Mouse (Mus musculus) C2C12 (cell line): ENCODE measurements at regions not wholly inside any gene's neighbourhood (a gene's known extent, or its start where the extent isn't known, plus 50 kb on each side); places are given as distances from the start of the nearest gene placed in this dataset.

ENCODE experiments used
- CEBPB ChIP-seq: IDR thresholded peaks from one replicate; pipeline ENCODE4 v1.6.1; 2011; ENCODE audit warnings: low read depth, mild to moderate bottlenecking, control low read depth, moderate library complexity
- CTCF ChIP-seq: IDR thresholded peaks from one replicate; pipeline ENCODE4 v1.5.1; 2011; ENCODE audit not compliant: control insufficient read depth, insufficient read depth, insufficient read length
- MAX ChIP-seq: IDR thresholded peaks from one replicate; pipeline ENCODE4 v1.6.1; 2011; ENCODE audit warnings: mild to moderate bottlenecking, control low read depth
- MYOD1 ChIP-seq: IDR thresholded peaks from one replicate; pipeline ENCODE4 v1.6.1; 2011; ENCODE audit warnings: low read depth; ENCODE audit not compliant: control insufficient read depth, insufficient read length
- MYOG ChIP-seq: IDR thresholded peaks from one replicate; pipeline ENCODE4 v1.6.1; 2011; ENCODE audit not compliant: control insufficient read depth, insufficient read length; ENCODE audit errors: extremely low read depth
- USF1 ChIP-seq: IDR thresholded peaks from one replicate; pipeline ENCODE4 v1.6.1; 2011; ENCODE audit warnings: low read depth, mild to moderate bottlenecking, control low read depth, moderate library complexity

DNA sequence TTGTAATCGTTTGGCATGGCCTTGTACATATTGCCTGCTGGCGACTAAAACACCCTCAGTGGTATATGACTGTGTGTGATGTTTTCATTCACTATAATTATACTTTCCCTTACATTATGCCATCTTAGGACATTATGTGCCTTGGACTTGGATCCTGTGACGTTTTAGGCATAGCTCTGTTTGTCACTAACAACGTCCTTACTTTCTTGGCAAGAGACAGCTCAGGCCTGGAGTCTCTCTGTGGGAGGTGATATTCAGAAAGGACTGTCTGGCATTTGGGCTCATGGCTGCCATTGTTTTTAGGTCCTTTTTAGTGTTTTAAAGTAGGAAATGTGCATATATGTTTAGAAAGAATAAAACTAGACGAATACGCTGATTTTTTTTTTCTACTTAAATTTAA is 158.5 kb downstream of the Adra2a start:
- TF ChIP-seq CTCF (no peak), CEBPB (no peak), MYOD1 (no peak), MAX (no peak), USF1 (no peak), MYOG (no peak)
